Mouse (Mus musculus) frontal cortex, postnatal 36 days (tissue): ENCODE measurements at regions not wholly inside any gene's neighbourhood (a gene's known extent, or its start where the extent isn't known, plus 50 kb on each side); places are given as distances from the start of the nearest gene placed in this dataset.

Source experiments
- DNase-seq, 2 experiments: peaks; one replicate each; pipeline ENCODE4 v3.0.0; 2022; ENCODE audit warnings: low spot score in 2 of 2

DNA sequence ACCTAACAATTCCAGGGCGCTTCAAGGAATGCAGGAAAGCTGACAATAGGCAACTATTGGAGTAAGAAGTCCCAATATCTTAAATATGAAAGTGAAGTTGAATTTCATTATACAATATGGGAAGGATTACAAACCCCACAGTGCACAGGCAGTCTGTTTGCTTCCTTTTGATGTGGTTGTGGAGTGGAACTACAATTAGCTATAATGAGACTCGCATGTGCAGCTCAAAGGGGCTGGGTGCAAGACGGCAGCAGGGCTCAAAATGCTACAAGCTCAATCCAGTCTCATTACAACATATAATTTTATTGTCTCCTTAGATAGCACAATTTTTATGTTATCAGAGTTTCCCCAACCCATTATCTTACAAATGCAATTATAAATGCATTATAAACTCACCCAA is 54.7 kb upstream of the Ccser1 start:
- DNase-seq: no peak

DNA sequence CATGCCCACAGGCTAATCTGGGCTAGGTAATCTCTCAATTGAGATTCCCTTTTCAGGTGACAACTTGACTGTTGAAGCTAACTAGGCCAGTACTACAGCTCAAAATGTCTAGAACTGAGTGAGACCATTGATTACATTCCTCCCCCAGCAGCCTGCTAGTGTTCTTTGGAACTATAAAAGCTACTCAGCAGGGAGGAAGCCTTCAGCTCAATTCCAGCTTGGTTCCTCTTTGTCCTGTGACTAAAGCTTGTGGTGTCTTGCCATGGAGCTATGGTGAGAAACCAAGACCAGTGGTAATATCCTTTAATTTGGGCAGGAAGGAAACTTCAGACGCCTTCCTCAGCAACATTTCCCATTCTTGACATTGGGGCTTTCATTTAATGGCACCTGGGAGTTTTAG is 52.9 kb upstream of the Ccser1 start:
- DNase-seq: no peak

DNA sequence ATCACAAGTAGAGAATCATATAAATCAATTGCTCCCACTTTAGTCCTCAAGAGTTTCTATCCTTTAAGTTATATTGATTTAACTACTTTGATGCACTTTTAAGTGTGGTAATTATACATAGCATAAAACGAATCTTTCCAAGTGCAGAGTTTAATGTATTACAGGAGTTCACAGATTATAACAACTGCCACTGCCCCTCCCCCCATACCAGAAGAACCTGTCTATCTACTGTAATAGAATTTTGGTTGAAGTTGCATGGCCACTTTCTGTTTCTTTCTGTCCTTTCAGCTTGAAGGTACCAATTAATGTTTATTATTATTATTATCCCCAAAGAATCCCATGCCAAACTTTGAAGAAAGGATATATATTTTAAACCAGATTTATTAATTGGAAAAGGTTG is 51.9 kb upstream of the Ccser1 start:
- no peak for DNase-seq
